Mouse (Mus musculus) C2C12 (cell line): ENCODE measurements around the gene Cadps2. TPM values are rescaled to one million over a fixed set of nuclear protein-coding genes. Genes with fewer than 3 reads are reported as not detected.

Source experiments
- H3K27me3 ChIP-seq: one replicate; pipeline ENCODE4 v1.6.1; 2011; ENCODE audit not compliant: control insufficient read depth, insufficient read depth, insufficient read length
- H3K36me3 ChIP-seq: one replicate; pipeline ENCODE4 v1.6.1; 2011; ENCODE audit not compliant: control insufficient read depth, insufficient read depth
- H3K4me3 ChIP-seq: one replicate; pipeline ENCODE4 v1.5.1; 2011; ENCODE audit warnings: mild to moderate bottlenecking, control low read depth; ENCODE audit not compliant: poor library complexity, insufficient read depth, severe bottlenecking
- H3K79me2 ChIP-seq: one replicate; pipeline ENCODE4 v1.6.1; 2011; ENCODE audit not compliant: control insufficient read depth, insufficient read depth
- H3K79me3 ChIP-seq: one replicate; pipeline ENCODE4 v1.6.1; 2011; ENCODE audit warnings: low read depth, control low read depth
- H3ac ChIP-seq: one replicate; pipeline ENCODE3; 2011; ENCODE audit warnings: low read depth; ENCODE audit not compliant: control insufficient read depth, insufficient read length
- CEBPB ChIP-seq: IDR thresholded peaks from one replicate; pipeline ENCODE4 v1.6.1; 2011; ENCODE audit warnings: low read depth, mild to moderate bottlenecking, control low read depth, moderate library complexity
- CTCF ChIP-seq: IDR thresholded peaks from one replicate; pipeline ENCODE4 v1.5.1; 2011; ENCODE audit not compliant: control insufficient read depth, insufficient read depth, insufficient read length
- FOSL1 ChIP-seq: IDR thresholded peaks from one replicate; pipeline ENCODE4 v1.8.0; 2011; ENCODE audit warnings: mild to moderate bottlenecking, low read length; ENCODE audit not compliant: poor library complexity, insufficient read depth, severe bottlenecking
- MAX ChIP-seq: IDR thresholded peaks from one replicate; pipeline ENCODE4 v1.6.1; 2011; ENCODE audit warnings: mild to moderate bottlenecking, control low read depth
- MYOD1 ChIP-seq: IDR thresholded peaks from one replicate; pipeline ENCODE4 v1.6.1; 2011; ENCODE audit warnings: low read depth; ENCODE audit not compliant: control insufficient read depth, insufficient read length
- MYOG ChIP-seq: IDR thresholded peaks from one replicate; pipeline ENCODE4 v1.6.1; 2011; ENCODE audit not compliant: control insufficient read depth, insufficient read length; ENCODE audit errors: extremely low read depth
- USF1 ChIP-seq: IDR thresholded peaks from one replicate; pipeline ENCODE4 v1.6.1; 2011; ENCODE audit warnings: low read depth, mild to moderate bottlenecking, control low read depth, moderate library complexity
- polyA plus RNA-seq: library from polyadenylated mRNA; unstranded; fragments of >200 nt; fragmentation: generic; extraction: Trizol; gene quantifications from one replicate; pipeline ENCODE4 v1.2.1, GENCODE M21; 2012; ENCODE audit warnings: missing spikeins

The Cadps2 gene
- polyA plus RNA-seq, 1 experiment, result not detected

DNA sequence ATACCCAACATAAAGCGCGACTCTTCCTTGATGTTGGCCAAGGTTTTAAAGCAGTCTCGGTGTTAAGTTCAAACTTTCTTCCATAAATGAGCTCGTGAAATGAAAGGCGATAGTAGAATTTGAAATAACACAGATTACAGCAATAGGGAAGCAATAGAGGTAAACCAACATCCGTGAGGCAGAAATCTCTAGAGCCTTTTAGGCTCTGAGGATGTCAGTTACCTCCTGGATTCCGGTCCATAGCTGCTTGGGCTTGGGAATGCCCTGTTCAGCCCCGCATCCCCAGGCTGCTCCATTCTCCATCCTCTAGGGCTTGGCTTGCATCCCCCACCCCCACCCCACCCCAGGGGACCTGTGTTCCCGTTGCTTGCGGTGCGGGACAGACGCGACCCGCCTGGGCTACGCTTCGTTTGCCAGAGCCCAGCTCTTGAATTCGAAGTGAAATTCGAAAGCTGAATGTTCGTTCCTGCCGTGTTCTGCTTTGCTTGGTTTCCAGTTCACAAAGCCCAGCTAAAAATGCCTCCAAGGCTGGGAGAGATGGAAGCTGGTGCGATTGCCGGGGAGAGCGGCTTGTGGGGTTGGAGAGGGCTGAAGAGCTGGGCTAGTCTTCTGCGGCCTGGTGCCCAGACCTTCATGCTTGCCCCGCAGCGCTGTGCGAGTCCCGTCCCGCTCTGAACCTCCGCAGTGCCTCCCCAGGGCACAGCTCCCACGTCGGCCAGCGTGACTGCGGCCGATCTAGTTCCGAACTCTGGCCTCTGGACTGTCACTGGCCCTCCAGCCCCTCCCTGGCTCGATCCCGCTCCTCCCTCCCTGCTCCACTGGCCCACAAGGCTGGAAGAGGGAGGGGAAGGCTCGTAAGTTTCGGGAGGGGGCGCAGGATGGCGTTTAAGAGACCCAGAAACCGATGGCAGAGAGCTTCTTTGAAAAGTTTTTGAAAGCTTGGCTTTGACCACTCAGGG lies 585.6 kb downstream of the Cadps2 start:
- no peaks in the 10 kb centered on the region for H3K79me3 ChIP-seq
- H3K79me2 ChIP-seq, result no peaks in the 10 kb centered on the region
- no peaks in the 10 kb centered on the region for H3K36me3 ChIP-seq
- no peak overlapping the region for H3ac ChIP-seq
- H3K27me3 ChIP-seq, result peaks cover 3% of the 10 kb centered on the region
- no peak overlapping the region for H3K4me3 ChIP-seq
- TF ChIP-seq CTCF, result no peak
- no peak for TF ChIP-seq CEBPB
- no peak for TF ChIP-seq FOSL1
- no peak for TF ChIP-seq MYOG
- TF ChIP-seq MAX, result no peak
- TF ChIP-seq MYOD1, result no peak
- TF ChIP-seq USF1, result no peak

DNA sequence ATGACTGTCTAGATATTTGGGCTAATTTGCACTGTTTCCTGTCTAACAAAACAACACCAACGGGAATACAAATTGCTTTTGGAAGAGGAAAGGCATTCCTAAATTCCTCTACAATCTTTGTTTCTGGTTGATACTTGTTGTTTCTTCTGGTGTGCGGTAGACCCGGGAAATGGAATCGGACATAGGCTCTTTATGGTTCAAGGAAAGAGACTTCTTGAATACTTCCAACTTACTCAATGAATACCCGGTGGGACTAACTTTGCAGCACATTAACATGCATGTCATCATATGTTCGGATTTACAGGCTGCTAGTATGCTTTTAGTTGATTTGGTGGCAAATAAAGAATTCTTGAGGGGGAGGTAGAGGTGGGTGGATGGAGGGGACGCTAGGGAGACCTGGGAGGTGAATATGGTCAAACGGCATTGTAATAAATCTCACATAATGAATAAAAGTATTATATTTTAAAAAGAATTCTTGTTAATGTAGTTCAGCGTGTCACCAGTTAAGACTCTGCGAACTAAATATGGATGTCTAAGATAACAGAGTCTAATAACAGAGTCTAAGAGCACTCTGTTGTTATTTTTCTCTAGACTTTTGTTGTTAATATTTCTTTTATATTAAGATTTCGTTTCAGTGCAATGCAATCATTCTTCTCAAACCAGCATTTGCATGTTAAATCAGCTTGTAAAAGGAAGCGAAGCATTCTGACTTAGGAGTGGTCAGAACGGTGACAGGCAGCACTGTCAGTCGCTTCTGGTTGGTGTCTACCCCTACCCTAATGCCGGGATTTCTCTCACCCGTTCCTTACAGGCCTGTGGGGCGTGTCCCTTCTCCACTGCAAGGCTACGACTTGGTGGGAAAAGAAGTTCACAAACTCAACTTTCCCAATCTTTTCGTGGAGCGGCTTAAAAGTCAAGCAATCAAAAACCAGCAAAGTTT lies 586.8 kb downstream of the Cadps2 start:
- Histone ChIP-seq H3ac (no peak overlapping the region), H3K36me3 (no peaks in the 10 kb centered on the region), H3K27me3 (peaks cover 3% of the 10 kb centered on the region), H3K79me2 (no peaks in the 10 kb centered on the region), H3K79me3 (no peaks in the 10 kb centered on the region), H3K4me3 (no peak overlapping the region)
- TF ChIP-seq MAX (no peak), MYOD1 (no peak), USF1 (no peak), CEBPB (no peak), MYOG (no peak), FOSL1 (no peak), CTCF (no peak)

DNA sequence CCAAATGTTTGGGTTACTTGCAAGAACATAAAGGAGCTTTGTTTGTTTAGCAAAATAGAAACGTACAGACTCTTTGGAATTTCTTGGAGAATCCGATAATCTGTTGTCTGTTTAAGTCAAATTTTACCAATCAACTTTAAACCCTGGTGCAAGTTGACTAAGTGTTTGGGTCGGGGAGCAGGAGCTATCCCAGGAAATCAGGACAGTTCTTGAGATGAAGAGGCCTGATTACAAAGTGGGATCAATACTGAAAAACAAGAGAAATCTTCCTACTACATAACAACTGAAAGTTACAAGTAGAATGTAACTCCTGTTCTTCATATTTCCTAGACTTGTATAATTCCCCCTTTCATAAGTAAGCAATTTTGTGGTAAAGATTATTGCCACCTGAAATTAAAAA lies 587.8 kb downstream of the Cadps2 start:
- TF ChIP-seq CEBPB (no peak), MAX (no peak), CTCF (no peak)
- Histone ChIP-seq H3K27me3 (peaks cover 3% of the 10 kb centered on the region), H3K79me3 (no peaks in the 10 kb centered on the region), H3K36me3 (no peaks in the 10 kb centered on the region), H3K79me2 (no peaks in the 10 kb centered on the region), H3K4me3 (no peak overlapping the region), H3ac (no peak overlapping the region)

DNA sequence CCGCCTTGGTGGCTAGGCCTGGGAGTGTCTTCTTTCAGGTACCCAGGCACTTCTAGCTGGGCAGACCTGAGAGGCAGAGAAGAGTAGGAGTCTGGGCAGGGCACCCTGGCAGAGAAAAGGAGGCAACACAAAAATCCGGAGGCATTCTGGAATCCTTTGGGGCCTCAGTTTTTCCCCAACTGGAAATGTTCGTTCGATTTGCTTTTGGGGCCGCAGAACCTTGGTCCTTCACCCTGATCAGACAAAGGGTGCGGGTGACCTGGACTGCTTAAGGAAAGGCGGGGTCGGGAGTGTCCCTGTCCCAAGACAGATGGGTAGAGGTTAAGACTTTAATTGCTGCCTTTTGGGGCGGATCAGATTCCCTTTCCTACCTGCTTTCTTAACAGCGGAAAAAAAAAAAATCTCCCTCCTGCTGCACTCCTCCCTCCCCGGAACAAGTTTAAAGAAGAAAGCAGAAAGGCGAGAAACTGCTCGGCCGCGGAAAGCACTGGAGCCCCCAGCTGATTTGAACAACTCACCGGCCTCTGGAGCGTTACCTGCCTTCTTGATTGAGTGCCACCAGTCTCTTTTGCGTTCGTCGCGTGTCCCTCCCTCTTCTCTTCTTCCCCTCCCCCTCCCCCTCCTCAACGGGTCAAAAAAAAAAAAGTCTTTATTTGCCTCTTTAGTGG lies 588.8 kb downstream of the Cadps2 start:
- Histone ChIP-seq H3K36me3 (no peaks in the 10 kb centered on the region), H3K79me3 (no peaks in the 10 kb centered on the region), H3K4me3 (no peak overlapping the region), H3ac (no peak overlapping the region), H3K79me2 (no peaks in the 10 kb centered on the region), H3K27me3 (peaks cover 9% of the 10 kb centered on the region)
- no peak for TF ChIP-seq MYOD1
- no peak for TF ChIP-seq MAX
- no peak for TF ChIP-seq CEBPB

DNA sequence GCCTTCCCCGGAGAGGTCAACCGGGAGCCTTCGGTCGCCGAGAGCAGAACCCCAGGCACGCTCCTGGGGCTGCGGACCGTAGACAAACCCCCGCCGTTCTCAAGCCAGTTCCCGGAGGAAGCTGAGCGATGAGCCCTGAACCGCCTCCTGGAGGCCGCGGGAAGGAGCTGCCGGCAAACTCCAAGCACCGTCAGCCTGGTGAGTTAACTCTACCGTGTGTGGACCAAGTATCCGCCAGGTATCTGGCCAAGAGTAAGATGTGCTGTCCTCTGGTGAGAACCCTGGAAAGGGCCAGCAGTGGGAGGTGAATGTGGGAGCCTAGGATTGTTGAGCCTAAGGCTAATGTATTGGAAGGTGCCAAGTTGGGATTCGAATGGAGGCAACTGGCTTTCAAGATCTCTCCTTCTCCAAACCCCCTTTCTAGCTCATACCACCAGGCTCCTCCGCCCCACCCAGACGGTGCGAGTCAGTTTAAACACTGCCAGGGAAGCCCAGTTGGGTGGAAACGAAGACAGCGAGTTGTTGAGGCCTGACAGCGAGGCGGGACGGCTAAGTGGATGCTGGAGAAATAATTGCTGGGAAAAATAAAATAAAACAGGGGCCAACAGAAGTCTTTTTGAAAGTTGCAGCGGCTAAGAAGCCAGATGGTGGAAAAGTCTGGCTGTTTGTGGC lies 589.5 kb downstream of the Cadps2 start:
- Histone ChIP-seq H3K36me3 (no peaks in the 10 kb centered on the region), H3K4me3 (no peak overlapping the region), H3ac (no peak overlapping the region), H3K27me3 (peaks cover 9% of the 10 kb centered on the region), H3K79me3 (no peaks in the 10 kb centered on the region), H3K79me2 (no peaks in the 10 kb centered on the region)
- no peak for TF ChIP-seq FOSL1
- TF ChIP-seq MYOD1, result no peak
- no peak for TF ChIP-seq MYOG
- TF ChIP-seq MAX, result no peak
- no peak for TF ChIP-seq CEBPB
- TF ChIP-seq USF1, result no peak
- TF ChIP-seq CTCF, result no peak
